Mouse (Mus musculus): ENCODE data around the gene Dagla.

GRCm38 (mm10) chr19:10316956-10317355, 12.3 kb upstream of the Dagla start:
- TF ChIP-seq POLR2A (IDR thresholded peaks at IDR 0.05; ENCODE audit: borderline replicate concordance, extremely low read depth, insufficient read depth, insufficient read length, poor library complexity, severe bottlenecking) = no peak
- TF ChIP-seq CTCF (IDR thresholded peaks at IDR 0.05; ENCODE audit: borderline replicate concordance, extremely low read depth, insufficient read depth, insufficient read length) = no peak
